Mouse (Mus musculus): ENCODE measurements around the gene A630001G21Rik. TPM values are rescaled to one million over a fixed set of nuclear protein-coding genes. Genes with fewer than 3 reads are reported as not detected.

A630001G21Rik gene
- total RNA-seq, 1 experiment from 2014 or later = 52.6 TPM

DNA sequence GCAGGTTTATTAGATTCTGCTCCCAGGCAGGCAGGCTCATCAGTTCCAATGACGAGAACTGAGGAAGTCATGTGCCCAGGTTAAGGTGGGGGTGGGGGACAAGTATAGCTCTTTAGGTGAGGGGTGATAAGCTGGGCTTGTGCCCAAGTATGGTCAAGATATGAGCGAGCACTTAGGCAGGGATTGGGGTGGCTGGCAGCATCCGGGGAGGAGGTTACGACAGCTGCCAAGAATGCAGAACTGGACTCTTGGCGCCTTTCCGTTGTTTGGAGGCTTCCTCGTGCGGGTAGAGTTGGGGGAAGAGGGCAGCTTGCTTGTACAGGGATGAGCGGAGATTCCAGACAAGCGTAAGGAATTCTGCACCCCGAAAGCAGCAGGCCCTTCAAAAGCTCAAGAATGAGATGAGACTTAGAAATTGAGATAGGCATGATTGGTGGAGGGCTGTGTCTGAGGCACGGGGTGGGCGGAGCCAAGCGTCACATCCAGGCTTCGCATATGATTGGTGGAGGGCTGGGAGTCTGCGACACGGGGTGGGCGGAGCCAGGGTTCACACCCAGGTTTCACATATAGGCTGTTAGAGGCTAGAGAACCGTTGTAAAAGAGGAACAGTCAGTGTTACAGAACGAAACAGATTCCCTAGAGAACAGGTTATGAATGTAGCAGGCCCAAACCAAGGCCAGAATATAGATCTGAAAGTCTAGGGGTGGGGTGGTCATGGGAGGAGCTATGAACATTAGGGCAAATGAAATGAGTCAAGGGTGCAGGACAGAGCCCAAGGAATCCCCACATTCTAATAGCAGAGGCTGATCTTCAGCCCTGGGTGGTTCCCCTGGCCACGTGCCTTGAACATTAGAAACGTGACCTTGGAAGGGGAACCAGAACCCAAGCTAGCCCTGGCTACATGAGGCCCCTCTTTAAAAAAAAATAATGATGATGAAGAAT is 74.9 kb downstream of the A630001G21Rik start:
- peak; percentile 97 to 99 for ATAC-seq (replicated peaks in 1 of 2; ENCODE audit: insufficient read depth in 1 of 2, low FRiP score in 2 of 2, low TSS enrichment in 1 of 2, low read depth in 1 of 2, poor library complexity in 2 of 2, severe bottlenecking in 2 of 2)

GRCm38 (mm10) chr1:85702531-85702930 is 75.9 kb downstream of the A630001G21Rik start:
- no peak for ATAC-seq (replicated peaks in 1 of 2; ENCODE audit: insufficient read depth in 1 of 2, low FRiP score in 2 of 2, low TSS enrichment in 1 of 2, low read depth in 1 of 2, poor library complexity in 2 of 2, severe bottlenecking in 2 of 2)

GRCm38 (mm10) chr1:85697721-85698493 is 80.5 kb downstream of the A630001G21Rik start:
- peak; percentile 63 to 65; a peak in 3 of 4 replicates for ATAC-seq (replicated peaks in 1 of 2; ENCODE audit: insufficient read depth in 1 of 2, low FRiP score in 2 of 2, low TSS enrichment in 1 of 2, low read depth in 1 of 2, poor library complexity in 2 of 2, severe bottlenecking in 2 of 2)

DNA sequence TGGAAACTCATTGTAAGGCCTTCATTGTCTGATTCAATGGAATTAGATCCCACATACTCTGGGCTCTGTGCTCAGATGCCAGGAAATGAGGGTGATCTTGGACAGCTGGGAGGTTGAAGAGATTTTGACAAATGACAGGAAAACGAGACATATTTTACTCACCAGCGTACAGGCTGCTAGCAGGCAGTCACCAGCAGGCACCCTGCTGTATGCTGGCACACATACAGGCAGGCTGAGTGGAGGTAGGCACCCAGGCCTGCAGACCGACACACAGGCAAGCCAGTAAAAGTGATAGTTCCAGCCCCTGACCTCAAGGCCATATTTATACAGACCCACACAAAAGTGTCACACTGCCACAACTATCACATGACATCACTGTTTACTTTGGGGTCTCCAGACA is 82.8 kb downstream of the A630001G21Rik start:
- ATAC-seq (replicated peaks in 1 of 2; ENCODE audit: insufficient read depth in 1 of 2, low FRiP score in 2 of 2, low TSS enrichment in 1 of 2, low read depth in 1 of 2, poor library complexity in 2 of 2, severe bottlenecking in 2 of 2) = no peak

GRCm38 (mm10) chr1:85693280-85693679 is 85.2 kb downstream of the A630001G21Rik start:
- ATAC-seq (replicated peaks in 1 of 2; ENCODE audit: insufficient read depth in 1 of 2, low FRiP score in 2 of 2, low TSS enrichment in 1 of 2, low read depth in 1 of 2, poor library complexity in 2 of 2, severe bottlenecking in 2 of 2) = no peak

DNA sequence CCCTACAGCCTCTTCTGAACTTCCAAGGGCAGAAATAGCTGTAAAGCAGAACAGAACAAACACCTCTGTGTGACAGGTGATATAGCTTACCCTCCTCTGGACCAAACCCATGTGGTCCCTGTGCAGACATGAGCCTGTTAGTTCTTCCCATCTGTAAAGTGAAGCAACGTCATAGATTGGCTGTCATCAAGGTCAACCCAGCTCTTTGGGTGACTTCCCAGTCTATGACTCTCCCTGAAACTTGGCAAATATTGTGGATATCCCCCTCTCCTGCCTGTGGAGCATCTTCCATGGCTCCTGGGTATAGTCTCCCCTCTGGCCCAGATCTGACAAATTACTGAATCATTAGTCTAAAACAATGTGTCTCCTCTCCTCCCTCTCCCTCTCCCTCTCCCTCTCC is 86.2 kb downstream of the A630001G21Rik start:
- no peak for ATAC-seq (replicated peaks in 1 of 2; ENCODE audit: insufficient read depth in 1 of 2, low FRiP score in 2 of 2, low TSS enrichment in 1 of 2, low read depth in 1 of 2, poor library complexity in 2 of 2, severe bottlenecking in 2 of 2)

DNA sequence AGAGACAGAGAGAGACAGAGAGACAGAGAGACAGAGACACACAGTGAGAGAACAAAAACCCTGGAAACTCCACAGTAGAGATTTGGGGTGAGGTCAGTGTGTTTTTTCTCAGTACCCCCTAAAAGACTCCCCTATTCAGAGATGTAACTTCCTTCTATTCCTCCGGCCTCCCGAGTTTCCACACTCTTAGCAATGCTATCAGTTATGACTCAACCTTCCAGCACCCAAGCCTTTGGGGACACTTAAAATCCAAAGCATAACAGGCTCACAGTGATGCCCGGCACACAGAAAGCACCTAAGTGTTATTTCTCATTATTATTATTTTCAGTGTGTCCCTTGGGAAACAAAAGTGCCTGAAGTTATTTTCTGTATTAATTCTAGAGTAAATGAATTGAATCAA is 87.9 kb downstream of the A630001G21Rik start:
- no peak for ATAC-seq (replicated peaks in 1 of 2; ENCODE audit: insufficient read depth in 1 of 2, low FRiP score in 2 of 2, low TSS enrichment in 1 of 2, low read depth in 1 of 2, poor library complexity in 2 of 2, severe bottlenecking in 2 of 2)

- peak; percentile 76 to 85 for ATAC-seq (replicated peaks in 1 of 2; ENCODE audit: insufficient read depth in 1 of 2, low FRiP score in 2 of 2, low TSS enrichment in 1 of 2, low read depth in 1 of 2, poor library complexity in 2 of 2, severe bottlenecking in 2 of 2)
Observed at GRCm38 (mm10) chr1:85687346-85687745, 91.1 kb downstream of the A630001G21Rik start.

DNA sequence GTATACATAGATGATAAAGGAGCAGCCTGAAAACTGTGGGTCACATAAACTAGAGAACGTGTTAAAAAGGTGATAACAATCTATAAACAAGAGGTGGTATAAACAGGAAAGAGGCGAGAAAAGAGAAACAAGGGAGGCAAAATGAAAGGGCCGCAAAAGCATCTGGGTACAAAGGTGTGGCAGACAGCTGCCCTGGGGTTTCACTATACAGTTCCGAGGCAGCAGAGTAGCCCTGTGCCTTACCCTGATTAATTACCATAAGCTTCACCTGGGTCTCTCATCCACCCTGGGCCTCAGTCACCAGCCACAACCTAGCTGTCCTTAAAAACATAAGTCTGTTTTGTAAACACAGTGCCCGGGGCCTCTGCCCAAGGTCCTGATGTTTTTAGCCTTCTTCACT is 91.8 kb downstream of the A630001G21Rik start:
- ATAC-seq (replicated peaks in 1 of 2; ENCODE audit: insufficient read depth in 1 of 2, low FRiP score in 2 of 2, low TSS enrichment in 1 of 2, low read depth in 1 of 2, poor library complexity in 2 of 2, severe bottlenecking in 2 of 2) = no peak

- ATAC-seq (replicated peaks in 1 of 2; ENCODE audit: insufficient read depth in 1 of 2, low FRiP score in 2 of 2, low TSS enrichment in 1 of 2, low read depth in 1 of 2, poor library complexity in 2 of 2, severe bottlenecking in 2 of 2) = no peak
Observed at GRCm38 (mm10) chr1:85680226-85680625, 98.2 kb downstream of the A630001G21Rik start.

Other genes starting within 250 kb of the A630001G21Rik start
- gene G530012D18Rik, start 203.0 kb downstream of the A630001G21Rik start, total RNA-seq (2017) = 1.9 TPM in 1 of 2 replicates, not detected in the other
- gene Sp110, start 179.8 kb downstream of the A630001G21Rik start, total RNA-seq (2017) = 128 and 134 TPM in 2 replicates
- gene Sp140, start 178.3 kb downstream of the A630001G21Rik start, total RNA-seq (2017) = 89.8 and 117 TPM in 2 replicates
- 124 and 139 TPM in 2 replicates for gene Sp100, start 128.7 kb downstream of the A630001G21Rik start, total RNA-seq (2017)
- 97.1 and 112 TPM in 2 replicates for gene Cab39, start 14.8 kb upstream of the A630001G21Rik start, total RNA-seq (2017)
- 48.4 and 59.2 TPM in 2 replicates for gene Itm2c, start 115.6 kb upstream of the A630001G21Rik start, total RNA-seq (2017)
- not detected in 2 replicates for gene 4933407L21Rik, start 149.8 kb upstream of the A630001G21Rik start, total RNA-seq (2017)
- gene Gpr55, start 182.4 kb upstream of the A630001G21Rik start, total RNA-seq (2017) = 0.13 and 0.20 TPM in 2 replicates
- not detected in 2 replicates for gene Spata3, start 238.2 kb upstream of the A630001G21Rik start, total RNA-seq (2017)